Mouse (Mus musculus) layer of hippocampus, postnatal 14 days (tissue): Measurements from ENCODE around the gene Elmsan1. TPM values are rescaled to one million over a fixed set of nuclear protein-coding genes. Genes with fewer than 3 reads are reported as not detected.
"Not testable (repeated sequence)": the region's sequence is repeated elsewhere in the genome, so short reads cannot be mapped to it uniquely, and the experiment has no call there.

Experiments
- DNase-seq, 2 experiments: peaks; one replicate each; pipeline ENCODE4 v3.0.0; 2021 to 2022; ENCODE audit warnings: low spot score in 2 of 2, mixed read lengths in 1 of 2
- long read RNA-seq, 2 experiments: library from polyadenylated mRNA; stranded (forward); transcript quantifications; one replicate each; pipeline ENCODE4 v2.0.0; 2021
- total RNA-seq, 2 experiments: library from RNA; stranded (reverse); gene quantifications; 2 replicates each; pipeline ENCODE4 v1.2.3; 2021

The Elmsan1 gene
- 10 to 100 TPM; 17.0 to 18.1 TPM for total RNA-seq
- long read RNA-seq, experiment 1, partial matches to known transcripts = 0 of 1 reads
- long read RNA-seq, experiment 1, other reads (novel, unspliced or antisense) = 1 of 1 reads
- long read RNA-seq, experiment 2, partial matches to known transcripts = 2 of 7 reads
- long read RNA-seq, experiment 2, other reads (novel, unspliced or antisense) = 5 of 7 reads

DNA sequence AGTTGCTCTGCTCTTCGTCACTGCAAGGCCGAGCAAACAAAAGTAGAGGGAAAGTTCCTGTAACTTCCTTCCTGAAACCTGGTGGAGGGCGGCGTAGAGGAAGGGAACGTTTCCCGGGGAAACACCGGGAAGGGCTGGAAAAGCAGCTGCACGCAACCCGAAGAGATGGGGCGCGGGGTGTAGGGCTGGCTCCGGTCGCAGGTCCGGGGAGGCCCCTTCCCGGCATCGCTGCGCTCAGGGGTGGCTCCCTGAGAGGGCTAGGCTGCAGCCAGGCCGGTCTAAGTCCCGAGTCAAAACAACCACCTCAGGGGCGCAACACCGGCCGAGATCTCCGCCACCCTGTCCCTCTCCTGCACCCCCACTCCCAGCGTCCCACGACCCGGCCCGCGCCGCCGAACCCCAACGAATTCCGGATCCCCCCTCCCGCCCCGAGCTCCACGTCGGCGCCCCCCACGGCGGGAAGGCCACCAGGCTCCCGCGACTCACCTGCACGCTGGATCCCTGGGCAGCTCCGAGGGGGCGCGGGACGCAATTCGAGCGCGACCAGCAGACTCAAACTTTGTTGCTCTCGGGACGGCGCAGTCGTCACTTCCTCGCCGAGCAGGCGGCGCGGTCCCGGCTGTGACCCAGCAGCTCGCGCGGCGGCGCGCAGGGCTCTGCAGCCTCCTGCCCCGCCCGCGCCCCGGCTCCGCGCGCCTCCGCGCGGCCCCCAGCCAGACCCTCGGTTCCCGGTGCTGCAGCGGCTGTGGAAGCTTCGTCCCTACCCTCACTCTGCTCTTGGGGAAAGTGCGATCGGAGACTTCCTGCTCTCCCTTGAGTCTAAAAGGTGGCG lies at the start of gene Elmsan1:
Gene Elmsan1 (minus strand): TSS at position 593 of the 832 bp plus-strand sequence.
- peak; percentile 49 to 65 for DNase-seq

DNA sequence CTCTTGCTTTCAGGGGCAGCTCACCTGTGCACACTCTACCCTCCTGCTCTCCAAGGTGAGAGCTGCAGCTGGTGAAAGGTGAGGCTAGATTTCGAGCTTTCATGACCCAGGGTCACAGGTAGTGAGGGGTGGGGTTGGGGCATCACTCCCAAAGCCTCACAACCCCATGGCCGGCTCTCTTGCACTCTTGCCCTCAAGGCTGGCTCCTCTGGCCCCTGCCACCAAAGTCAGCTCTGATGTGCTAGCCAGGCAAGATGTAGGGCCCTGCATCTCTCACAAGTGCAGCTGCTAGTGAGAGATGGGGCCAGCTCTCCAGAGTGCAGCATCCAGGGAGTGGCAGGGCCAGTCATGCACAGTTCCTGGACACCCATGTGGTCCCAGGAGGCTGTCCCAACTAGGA lies 48.6 kb upstream of the Elmsan1 start:
- DNase-seq = no peak

DNA sequence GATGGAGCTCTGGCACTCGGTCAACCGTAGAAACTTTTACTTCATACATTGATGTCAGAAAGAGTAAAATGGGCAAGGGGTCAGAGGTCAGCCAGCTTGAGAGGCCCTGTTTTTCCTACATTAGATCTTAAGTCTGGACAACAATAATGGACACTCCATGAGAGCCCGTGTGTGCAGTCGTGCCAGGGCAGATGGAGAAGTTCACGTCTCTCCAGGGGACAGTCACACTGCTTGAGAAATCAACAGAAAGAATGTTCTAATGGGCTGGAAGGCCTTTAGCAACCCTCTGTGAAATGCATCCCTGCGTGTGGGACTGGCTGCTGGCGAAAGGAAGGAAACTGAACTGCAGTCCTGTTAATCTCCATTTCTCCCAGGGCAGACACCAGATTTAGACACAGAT lies 41.7 kb upstream of the Elmsan1 start:
- DNase-seq = no peak

DNA sequence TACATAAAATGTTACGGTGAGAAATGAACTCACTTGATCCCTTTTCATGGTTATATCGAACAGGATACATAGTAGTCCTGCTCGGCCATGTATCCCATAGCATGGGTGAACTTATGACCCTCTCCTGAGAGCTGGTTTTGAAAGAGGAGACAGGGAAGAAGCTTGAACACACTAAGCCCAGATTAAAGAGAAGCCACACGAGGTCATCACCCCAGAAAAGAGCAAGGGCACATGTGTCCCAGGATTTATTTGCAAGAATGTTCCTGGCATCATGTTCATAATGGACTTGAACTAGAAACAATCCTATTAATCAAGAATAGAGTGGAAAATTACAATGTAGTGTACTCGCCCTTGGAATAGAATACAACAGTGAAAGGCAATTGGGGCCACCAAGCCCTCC lies 36.2 kb upstream of the Elmsan1 start:
- no peak for DNase-seq

DNA sequence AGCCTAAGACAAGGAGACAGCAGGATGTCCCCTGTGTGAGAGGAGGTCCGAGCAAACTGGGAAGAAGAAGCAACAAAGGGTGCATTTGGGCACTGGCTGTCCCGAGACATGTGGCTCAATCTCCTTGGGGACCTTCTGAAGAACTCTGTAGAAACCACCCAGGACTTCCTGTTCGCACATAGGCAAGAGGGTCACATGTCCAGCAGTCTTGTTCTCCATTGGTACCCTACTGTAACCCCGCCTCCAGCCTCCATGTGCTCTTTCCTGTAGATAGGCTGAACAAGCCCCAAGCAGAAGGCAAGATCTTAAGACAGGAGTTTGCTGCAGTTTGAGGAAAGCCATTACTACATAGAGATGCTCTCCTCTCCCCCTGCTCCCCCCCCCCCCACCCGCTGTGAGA lies 34.1 kb upstream of the Elmsan1 start:
- DNase-seq = no peak

DNA sequence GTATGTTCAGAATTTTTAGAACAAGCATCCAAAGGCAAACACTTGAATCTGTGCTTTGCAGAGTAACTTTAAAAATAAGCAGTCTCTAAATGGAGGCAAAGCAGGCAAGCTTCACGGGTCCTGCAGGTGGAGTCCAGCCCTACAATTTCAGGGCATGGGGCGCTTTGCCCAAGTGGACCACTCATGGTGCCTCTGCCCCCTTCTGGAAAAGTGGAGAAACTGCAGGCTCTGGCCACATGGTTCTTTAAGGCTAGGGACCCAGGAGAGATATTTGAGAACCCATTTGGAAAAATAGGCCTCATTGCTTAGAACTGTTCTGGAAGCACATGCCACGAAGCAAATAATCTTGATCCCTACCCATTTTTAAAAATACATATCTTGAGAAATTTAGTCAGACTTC lies 30.5 kb upstream of the Elmsan1 start:
- DNase-seq = peak; percentile 23 to 59

DNA sequence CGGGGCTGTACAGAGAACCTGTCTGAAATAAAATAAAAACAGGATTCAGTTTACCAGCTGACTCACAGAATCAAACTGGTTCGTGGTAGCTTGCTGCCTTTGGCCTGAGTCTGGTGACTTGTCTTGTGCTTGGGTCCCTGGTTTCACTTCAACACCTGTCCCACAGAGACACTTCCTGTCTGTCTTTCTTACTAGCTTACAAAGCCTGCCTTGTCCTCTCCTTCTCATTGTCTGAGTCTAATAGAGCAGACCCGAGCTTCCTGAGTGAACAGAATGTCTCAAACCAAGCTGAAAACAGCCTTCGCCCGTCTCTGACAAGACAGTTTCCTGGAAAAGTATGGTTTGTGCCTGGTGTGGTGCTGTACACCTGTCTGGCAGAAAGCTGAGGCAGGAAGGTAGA lies 27.0 kb upstream of the Elmsan1 start:
- no peak for DNase-seq

DNA sequence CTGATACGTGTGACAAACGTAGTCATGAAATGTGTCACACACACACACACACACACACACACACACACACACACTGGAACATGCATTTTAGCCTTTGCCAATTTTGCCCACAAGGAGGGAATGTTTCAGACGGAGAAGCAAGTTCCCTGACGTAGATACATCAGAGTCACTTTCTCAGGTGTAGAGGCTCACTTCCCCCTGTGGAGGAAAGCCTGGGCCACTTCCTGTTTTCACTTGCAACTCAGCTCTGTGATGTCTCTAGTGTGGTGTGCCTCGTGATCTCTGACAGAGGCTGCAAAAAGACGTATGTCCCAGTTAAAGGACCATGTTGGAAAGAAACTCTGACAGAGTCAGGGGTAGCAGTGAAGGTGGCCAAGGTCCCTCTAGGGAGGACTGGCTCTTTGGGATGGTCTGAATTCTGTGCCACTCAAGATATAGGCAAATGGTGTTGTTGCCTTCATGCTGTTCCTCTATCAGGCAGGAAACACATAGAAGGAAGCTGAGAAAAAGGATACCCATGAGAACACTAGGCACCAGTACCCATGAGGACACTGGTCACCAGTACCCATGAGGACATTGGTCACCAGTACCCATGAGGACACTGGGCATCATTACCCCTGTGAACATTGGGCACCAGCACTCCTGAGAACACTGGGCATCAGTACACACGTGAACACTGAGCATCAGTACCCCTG lies 24.5 kb upstream of the Elmsan1 start:
- DNase-seq = no peak

DNA sequence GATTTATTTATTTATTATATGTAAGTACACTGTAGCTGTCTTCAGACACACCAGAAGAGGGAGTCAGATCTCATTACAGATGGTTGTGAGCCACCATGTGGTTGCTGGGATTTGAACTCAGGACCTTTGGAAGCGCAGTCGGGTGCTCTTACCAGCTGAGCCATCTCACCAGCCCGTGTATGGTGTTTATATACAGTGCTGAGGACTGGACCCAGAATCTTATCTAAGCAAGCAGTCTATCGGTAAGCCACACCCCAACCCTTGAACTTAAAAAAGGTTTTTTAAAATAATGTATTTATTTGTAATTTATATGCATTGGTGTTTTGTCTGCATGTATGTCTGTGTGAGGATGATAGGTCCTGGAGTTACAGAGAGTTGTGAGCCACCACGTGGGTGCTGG lies 18.4 kb upstream of the Elmsan1 start:
- DNase-seq = not testable (repeated sequence)

DNA sequence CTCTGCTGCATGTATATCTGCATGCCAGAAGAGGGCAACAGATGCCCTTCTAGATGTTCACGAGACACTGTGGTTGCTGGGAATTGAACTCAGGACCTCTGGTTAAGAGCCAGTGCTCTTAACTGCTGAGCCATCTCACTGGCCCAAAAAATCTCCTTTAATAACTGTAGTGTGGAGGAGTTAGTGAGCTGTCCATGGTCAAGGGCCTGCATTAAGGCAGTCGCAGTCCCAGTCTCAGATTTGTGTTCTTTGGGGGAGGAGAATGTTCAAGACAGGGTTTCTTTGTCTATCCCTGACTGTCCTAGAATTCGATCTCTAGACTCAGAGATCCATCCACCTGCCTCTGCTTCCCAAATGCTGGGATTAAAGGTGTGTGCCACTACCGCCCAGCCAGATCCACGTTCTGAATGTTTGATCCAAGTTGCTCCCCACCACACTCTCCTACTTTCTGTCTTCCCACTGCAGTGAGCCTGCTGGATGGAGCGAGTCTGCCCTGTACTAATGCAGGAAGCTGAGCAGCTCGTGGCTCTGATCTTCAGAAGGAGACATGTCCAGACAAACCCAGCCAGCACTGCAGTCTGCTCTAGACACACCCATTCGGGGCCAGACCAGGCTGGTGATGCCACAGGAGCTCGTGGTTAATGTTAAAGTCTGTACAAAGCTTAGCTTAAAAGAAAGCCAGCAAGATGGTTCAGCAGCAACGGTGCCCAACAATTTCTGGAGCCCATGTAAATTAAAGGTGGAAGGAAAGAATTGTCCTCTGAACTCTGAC lies 17.5 kb upstream of the Elmsan1 start:
- DNase-seq = no peak

DNA sequence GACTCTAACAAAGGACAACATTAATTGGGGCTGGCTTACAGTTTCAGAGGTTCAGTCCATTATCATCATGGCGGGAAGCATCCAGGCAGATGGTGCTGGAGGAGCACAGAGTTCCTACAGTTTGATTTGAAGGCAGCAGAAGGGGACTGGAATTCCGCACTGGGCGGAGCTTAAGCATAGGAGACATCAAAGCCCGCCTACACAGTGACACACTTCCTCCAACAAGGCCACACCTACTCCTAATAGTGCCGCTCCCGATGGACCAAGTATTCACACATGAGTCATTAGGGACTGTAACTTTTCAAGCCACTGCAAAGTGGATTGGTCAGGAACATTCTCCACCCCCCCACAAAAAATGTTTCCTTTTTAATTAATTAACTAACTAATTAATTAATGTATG lies 16.9 kb upstream of the Elmsan1 start:
- DNase-seq = no peak

DNA sequence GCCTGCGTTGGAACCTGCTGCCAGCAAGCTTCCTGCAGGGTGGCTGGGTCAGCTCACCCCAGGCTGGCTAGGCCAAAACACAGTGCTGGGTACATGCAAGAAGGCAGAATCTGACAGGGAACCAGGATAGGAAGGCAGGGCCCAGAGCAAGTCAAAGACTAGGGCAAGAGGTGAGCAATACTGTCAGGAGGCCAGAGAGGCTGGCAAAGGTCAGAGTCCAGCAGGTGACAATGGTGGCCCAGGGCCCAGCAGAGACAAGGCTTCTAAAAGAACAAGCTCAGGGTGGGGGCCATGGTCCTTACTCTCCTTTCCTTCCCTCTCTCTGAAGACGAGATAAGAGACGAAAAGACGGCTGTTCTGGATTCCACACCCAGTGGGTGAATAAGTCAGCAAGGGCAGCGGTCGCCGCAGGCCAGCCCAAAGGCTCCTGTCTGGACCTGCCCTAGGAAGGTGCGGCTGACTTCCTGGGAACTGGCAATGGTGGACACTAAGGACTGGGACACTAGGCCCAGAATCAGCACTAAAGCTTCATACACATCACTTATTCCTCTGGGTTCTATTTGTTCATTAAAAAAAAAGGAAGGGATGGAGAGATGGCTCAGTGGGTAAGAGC lies 14.9 kb upstream of the Elmsan1 start:
- no peak for DNase-seq

DNA sequence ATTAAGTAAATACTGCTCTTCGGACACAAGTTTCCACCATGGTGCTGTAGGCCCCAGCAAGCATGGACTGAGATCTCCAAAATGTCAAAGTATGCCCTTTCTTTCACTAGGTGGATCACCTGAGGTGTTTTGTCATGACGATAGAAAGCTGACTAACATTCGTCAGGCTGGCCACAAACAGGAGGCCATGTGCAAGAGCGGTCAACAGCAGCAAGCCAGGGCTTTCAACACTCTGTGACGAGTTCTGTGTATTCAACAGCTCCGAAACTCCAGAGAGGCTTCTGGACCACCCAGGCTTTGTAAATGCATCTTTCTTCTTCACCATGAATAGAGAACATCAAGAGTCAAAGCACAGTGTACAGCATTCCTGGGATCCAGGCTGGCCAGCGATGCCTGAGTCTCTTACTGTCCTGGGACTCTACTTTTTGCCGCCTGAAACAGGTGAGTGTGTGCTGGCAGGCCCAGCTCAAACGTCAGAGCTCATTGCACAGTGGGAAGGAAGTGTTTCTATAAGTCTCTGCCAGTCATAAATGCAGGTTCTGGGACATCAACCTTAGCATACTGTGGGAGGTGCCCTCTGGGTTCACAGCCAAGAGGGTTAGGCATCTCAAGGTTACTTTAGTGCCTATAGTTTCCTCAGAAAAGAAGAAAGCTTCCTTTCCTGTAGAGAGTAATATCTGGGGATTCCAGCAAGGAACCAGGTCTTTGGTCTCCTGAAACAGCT lies 7.6 kb upstream of the Elmsan1 start:
- no peak for DNase-seq

DNA sequence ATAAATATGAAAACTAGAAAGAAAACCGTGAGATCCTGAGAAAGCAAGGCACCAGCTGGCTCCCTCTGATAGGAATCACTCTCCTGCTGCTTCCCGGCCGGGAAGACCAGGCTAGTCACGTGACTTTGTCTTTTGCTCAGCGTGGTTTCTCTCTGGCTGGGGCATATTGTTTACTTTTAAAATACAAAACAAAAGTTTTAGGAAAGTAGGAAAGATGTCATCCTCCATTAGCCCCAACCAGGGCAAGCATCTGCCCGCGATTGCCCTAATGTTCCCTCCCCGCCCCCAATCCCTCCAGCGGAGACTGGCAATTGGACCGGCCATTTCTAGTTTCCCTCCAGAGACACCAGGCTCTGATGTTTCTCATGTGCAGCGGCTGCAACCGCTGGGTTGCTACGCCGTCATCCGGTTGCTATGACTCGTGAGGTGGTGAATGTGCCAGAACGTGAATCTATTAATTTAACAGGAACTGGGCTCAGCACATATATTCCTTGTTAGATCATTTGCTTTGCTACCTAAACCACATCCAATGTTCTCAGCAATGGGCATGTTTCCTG lies 3.8 kb upstream of the Elmsan1 start:
- DNase-seq = peak; percentile 20 to 32

DNA sequence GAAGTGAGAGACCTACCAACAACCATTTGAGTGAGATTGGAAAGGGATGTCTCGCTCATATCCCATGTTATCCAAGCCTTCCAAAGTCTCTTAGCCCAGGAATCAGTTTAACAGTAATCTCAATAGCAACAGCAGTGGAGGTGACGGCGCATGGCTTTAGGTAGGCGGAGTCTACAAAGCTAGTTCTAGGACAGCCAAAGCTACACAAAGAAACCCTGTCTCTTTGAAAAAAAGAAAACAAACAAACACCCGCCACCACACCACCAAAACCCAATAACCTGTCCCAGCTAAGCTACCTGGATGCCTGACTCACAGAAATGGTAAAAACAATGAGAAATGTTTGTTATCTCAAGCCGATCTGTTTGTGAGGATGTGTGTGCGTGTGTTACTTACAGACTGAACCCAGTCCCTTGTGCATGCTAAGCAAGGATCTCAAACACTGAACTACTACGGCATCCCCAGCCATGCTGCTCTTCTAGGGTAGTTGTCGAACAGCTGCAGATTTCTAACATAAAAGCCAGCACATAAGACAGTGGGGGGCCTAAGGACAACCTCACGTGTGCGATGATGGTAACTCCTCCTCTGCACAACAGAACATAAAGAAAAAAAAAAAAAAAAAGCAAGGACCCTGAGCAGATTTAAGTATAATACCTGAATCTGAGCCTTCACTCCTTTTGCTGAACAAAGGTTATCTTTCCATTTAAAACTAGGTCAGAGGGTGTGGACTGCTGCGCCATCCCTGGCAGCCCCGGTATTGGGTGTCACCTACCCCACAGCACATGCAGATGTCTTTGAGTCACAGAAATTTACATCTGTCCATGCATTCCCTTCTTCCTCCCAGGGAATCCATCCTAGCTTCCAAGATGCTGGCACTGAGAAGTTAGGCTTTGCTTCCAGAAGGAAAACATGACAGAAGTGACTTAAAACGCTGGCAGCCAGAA lies 2.5 kb upstream of the Elmsan1 start:
- no peak for DNase-seq

DNA sequence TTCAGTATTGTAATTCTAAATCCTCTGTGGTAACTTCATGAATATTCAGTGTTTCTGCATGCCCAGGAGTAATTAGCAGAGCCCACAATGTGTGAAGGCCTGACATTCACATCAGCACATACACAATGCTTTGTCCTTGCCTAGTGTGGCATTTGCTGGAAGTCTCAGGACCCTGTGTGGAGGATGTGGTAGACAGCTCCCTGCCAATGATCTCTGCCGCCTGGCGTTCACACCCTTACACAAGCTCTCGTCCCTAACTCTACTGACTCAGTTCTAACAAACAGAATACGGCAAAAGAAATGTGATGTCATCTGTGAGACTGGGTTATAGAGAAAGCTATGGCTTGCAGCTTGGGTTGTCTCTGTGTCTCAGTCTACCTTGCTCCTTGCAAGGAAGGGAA lies 1.8 kb upstream of the Elmsan1 start:
- no peak for DNase-seq

DNA sequence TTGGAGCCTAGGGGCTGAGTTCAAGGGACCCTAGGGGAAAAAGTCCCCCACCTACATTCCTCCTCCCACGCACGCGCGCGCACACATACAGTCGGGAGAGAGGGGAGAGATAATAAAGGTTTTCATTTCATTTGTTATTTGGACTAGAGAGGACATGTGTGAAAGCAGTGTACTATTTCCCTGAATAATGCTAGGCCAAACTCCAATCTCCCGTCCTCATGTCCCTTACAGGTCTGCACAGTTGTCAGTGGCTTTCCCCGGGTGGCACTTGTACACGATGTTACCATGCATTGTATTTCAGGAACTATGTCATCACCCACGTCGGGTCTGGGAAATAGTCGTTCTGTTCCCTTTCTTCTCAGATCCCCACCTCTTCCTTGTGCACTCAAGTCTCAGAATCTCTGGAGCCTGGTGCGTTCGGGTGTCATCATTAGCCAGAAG lies 460 bp upstream of the Elmsan1 start:
- no peak for DNase-seq

DNA sequence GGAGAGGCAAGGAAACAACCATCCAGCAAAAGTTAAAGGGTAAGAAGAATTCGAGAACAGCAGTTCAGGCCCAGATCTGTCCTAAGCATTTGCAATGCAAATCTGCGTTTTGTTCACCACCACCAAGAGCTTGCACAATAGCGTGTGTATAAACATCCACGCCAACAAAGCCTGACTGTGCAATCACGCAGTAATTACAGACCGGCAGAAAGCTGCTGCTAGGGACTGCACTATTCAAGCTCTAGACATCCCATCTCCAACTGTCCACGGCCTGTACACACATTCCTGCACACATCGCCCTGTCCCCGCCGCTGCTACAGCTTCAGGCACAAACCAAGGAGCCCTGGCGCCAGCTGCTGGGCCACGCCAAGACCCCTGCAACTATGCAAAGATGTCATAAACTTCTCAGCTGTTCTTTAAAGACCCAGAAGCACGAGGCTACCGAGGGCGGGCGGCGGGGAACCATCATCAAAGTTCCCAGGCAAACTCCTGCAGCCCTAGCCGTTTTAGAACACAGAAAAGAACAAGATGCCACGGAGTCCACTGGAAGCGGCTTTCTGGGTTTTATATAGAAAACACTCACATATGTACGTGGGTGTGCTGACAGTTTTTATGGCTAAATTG lies 1.1 kb downstream of the Elmsan1 start:
- DNase-seq = peak; percentile 26 to 36
